Mouse (Mus musculus): ENCODE measurements around the gene Nfib.
A peak's percentile ranks its signal among the peaks of the same experiment; 100 is the strongest.

Nfib gene

GRCm38 (mm10) chr4:82456323-82456713, 249.2 kb downstream of the Nfib start:
- no peak for DNase-seq

GRCm38 (mm10) chr4:82455617-82456322, 249.8 kb downstream of the Nfib start:
- no peak for DNase-seq

- DNase-seq: no peak
Measured at GRCm38 (mm10) chr4:82454989-82455388, 250.6 kb downstream of the Nfib start.

GRCm38 (mm10) chr4:82453341-82453740, 252.2 kb downstream of the Nfib start:
- no peak for DNase-seq

- DNase-seq: no peak
Measured at GRCm38 (mm10) chr4:82452905-82453304, 252.6 kb downstream of the Nfib start.

GRCm38 (mm10) chr4:82447061-82447671, 258.4 kb downstream of the Nfib start:
- peak; percentile 86 for DNase-seq

GRCm38 (mm10) chr4:82444078-82444477, 261.5 kb downstream of the Nfib start:
- no peak for DNase-seq

GRCm38 (mm10) chr4:82443441-82443840, 262.1 kb downstream of the Nfib start:
- DNase-seq: no peak

- no peak for DNase-seq
Measured at GRCm38 (mm10) chr4:82443003-82443402, 262.5 kb downstream of the Nfib start.

GRCm38 (mm10) chr4:82440606-82441005, 264.9 kb downstream of the Nfib start:
- DNase-seq: no peak

- no peak for DNase-seq
Measured at GRCm38 (mm10) chr4:82439813-82440212, 265.7 kb downstream of the Nfib start.

GRCm38 (mm10) chr4:82438631-82439030, 266.9 kb downstream of the Nfib start:
- no peak for DNase-seq

GRCm38 (mm10) chr4:82437533-82438318, 267.8 kb downstream of the Nfib start:
- DNase-seq: no peak

GRCm38 (mm10) chr4:82436656-82437055, 268.9 kb downstream of the Nfib start:
- no peak for DNase-seq

GRCm38 (mm10) chr4:82435716-82436115, 269.8 kb downstream of the Nfib start:
- peak; percentile 65 for DNase-seq

- DNase-seq: no peak
Measured at GRCm38 (mm10) chr4:82433926-82434705, 271.4 kb downstream of the Nfib start.

GRCm38 (mm10) chr4:82431831-82432230, 273.7 kb downstream of the Nfib start:
- DNase-seq: peak; percentile 52

GRCm38 (mm10) chr4:82430802-82431201, 274.7 kb downstream of the Nfib start:
- DNase-seq: no peak

- no peak for DNase-seq
Measured at GRCm38 (mm10) chr4:82426224-82426623, 279.3 kb downstream of the Nfib start.

GRCm38 (mm10) chr4:82418241-82418640, 287.3 kb downstream of the Nfib start:
- DNase-seq: no peak

- DNase-seq: no peak
Measured at GRCm38 (mm10) chr4:82415817-82416216, 289.7 kb downstream of the Nfib start.

- no peak for DNase-seq
Measured at GRCm38 (mm10) chr4:82412651-82413050, 292.9 kb downstream of the Nfib start.

GRCm38 (mm10) chr4:82411965-82412364, 293.6 kb downstream of the Nfib start:
- no peak for DNase-seq
